Mouse (Mus musculus) ES-E14 (cell line): ENCODE data around the gene 2810004N23Rik.

Experiments
- CHD2 ChIP-seq: IDR thresholded peaks from 2 replicates; pipeline ENCODE4 v1.6.1; 2014; ENCODE audit warnings: mild to moderate bottlenecking, low read depth, low read length, inconsistent platforms
- HCFC1 ChIP-seq: IDR thresholded peaks from 2 replicates; pipeline ENCODE4 v1.6.1; 2012; ENCODE audit warnings: low read length, inconsistent platforms, borderline replicate concordance; ENCODE audit not compliant: insufficient read depth
- MAFK ChIP-seq: IDR thresholded peaks from 2 replicates; pipeline ENCODE4 v1.6.1; 2014; ENCODE audit warnings: mild to moderate bottlenecking, low read depth, low read length, inconsistent platforms; ENCODE audit not compliant: insufficient read depth
- ZC3H11A ChIP-seq: IDR thresholded peaks from 2 replicates; pipeline ENCODE4 v1.6.1; 2012; ENCODE audit warnings: low read depth, mild to moderate bottlenecking, inconsistent platforms, low read length, borderline replicate concordance

DNA sequence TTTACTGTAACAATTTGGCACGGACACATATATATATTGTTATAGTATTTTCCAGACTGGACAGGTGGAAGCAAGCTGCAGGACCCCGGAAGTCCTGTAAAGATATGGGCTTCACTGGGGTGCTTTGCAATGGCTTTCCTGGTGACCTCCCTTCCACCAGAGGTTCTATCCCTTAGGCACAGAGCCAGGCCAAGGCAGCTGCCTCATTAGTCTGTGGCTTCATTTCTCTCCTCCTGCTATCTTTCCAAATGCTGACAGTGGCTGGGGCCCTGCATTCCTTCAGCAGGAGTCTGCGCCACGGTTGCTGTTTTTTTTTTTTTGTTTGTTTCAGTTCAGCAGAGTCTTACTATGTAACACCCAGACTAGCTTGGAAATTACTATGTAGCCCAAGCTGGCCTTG is 71.2 kb downstream of the 2810004N23Rik start:
- TF ChIP-seq CHD2, result no peak
- no peak for TF ChIP-seq MAFK
- TF ChIP-seq ZC3H11A, result no peak
- TF ChIP-seq HCFC1, result no peak
